Mouse (Mus musculus) midbrain, embryonic 11.5 days (tissue): ENCODE data around the gene Ddx56. TPM values are rescaled to one million over a fixed set of nuclear protein-coding genes. Genes with fewer than 3 reads are reported as not detected.

Experiments used
- ATAC-seq: fragments of 200-750 bp; cut with Nextera tagmentation; 2 replicates; pipeline ENCODE4 v1.8.0; 2017; ENCODE audit warnings: moderate TSS enrichment, moderate library complexity; ENCODE audit not compliant: low FRiP score
- DNase-seq: peaks from one replicate; pipeline ENCODE4 v3.0.0; 2015; ENCODE audit warnings: low spot score; ENCODE audit errors: missing footprints
- H3K27ac ChIP-seq: fragments of 300-500 bp; sonication (generic); 2 replicates; pipeline ENCODE4 v1.5.1; 2014; ENCODE audit warnings: low read depth, low read length
- H3K27me3 ChIP-seq: fragments of 300-500 bp; sonication (generic); 2 replicates; pipeline ENCODE4 v1.6.1; 2014; ENCODE audit warnings: mild to moderate bottlenecking, low read length, moderate library complexity, mixed read lengths; ENCODE audit not compliant: control insufficient read depth, insufficient read depth
- H3K36me3 ChIP-seq: fragments of 300-500 bp; sonication (generic); 2 replicates; pipeline ENCODE4 v1.6.1; 2014; ENCODE audit warnings: mild to moderate bottlenecking, low read length, moderate library complexity, mixed read lengths; ENCODE audit not compliant: control insufficient read depth, insufficient read depth
- H3K4me1 ChIP-seq: fragments of 300-500 bp; sonication (generic); 2 replicates; pipeline ENCODE4 v1.6.1; 2014; ENCODE audit warnings: low read length; ENCODE audit not compliant: control insufficient read depth, insufficient read depth
- H3K4me2 ChIP-seq: fragments of 300-500 bp; sonication (generic); 2 replicates; pipeline ENCODE4 v1.6.1; 2014; ENCODE audit warnings: mild to moderate bottlenecking, moderate library complexity
- H3K4me3 ChIP-seq: fragments of 300-500 bp; sonication (generic); 2 replicates; pipeline ENCODE4 v1.5.1; 2014; ENCODE audit warnings: low read depth, low read length
- H3K9ac ChIP-seq: fragments of 300-500 bp; sonication (generic); 2 replicates; pipeline ENCODE4 v1.6.1; 2014; ENCODE audit warnings: low read length
- H3K9me3 ChIP-seq: fragments of 300-500 bp; sonication (generic); 2 replicates; pipeline ENCODE4 v1.6.1; 2016; ENCODE audit warnings: low read length; ENCODE audit not compliant: control insufficient read depth
- WGBS: fragments of 180-500 bp; shearing (Covaris S2); extraction: QIAGEN DNeasy Blood & Tissue Kit; methylation state at CpG from one replicate; pipeline ENCODE4 v1.1.7; 2014; 5-methylcytosine and 5-hydroxymethylcytosine counted together
- polyA plus RNA-seq: library from polyadenylated mRNA; unstranded; fragments of >200 nt; fragmentation: Nextera tagmentation; extraction: Ambion mirVana; gene quantifications from 2 replicates; pipeline ENCODE4 v1.2.1, GENCODE M21; 2014

Gene Ddx56
- polyA plus RNA-seq, 1 experiment from 2014 or later: 104 TPM

GRCm38 (mm10) chr11:6252248-6252647 is 15.3 kb downstream of the Ddx56 start:
- H3K9ac ChIP-seq: no peak overlapping the region
- 89% methylated on average over 5 of the region's 5 CpGs for WGBS
- H3K9me3 ChIP-seq: no peaks in the 10 kb centered on the region
- H3K4me2 ChIP-seq: no peak overlapping the region
- no peaks in the 10 kb centered on the region for H3K27me3 ChIP-seq
- H3K4me3 ChIP-seq: no peak overlapping the region
- ATAC-seq (no peak), DNase-seq (peak; percentile 72)
- H3K27ac ChIP-seq: no peak overlapping the region
- no peaks in the 10 kb centered on the region for H3K36me3 ChIP-seq
- H3K4me1 ChIP-seq: no peaks in the 10 kb centered on the region

GRCm38 (mm10) chr11:6244707-6245106 is 22.9 kb downstream of the Ddx56 start:
- Histone ChIP-seq H3K9ac (no peak overlapping the region), H3K27ac (no peak overlapping the region), H3K36me3 (no peaks in the 10 kb centered on the region), H3K4me3 (no peak overlapping the region), H3K27me3 (no peaks in the 10 kb centered on the region; the same call in 1 of the 2 replicates), H3K9me3 (no peaks in the 10 kb centered on the region), H3K4me2 (no peak overlapping the region), H3K4me1 (no peaks in the 10 kb centered on the region)
- WGBS: 43% methylated on average over 19 of the region's 19 CpGs
- no peak for DNase-seq
- ATAC-seq: no peak

- Histone ChIP-seq H3K9me3 (peaks cover under 1% of the 10 kb centered on the region; the same call in 1 of the 2 replicates), H3K36me3 (no peaks in the 10 kb centered on the region), H3K27me3 (no peaks in the 10 kb centered on the region), H3K9ac (no peak overlapping the region), H3K4me1 (no peaks in the 10 kb centered on the region), H3K4me3 (no peak overlapping the region), H3K27ac (no peak overlapping the region), H3K4me2 (no peak overlapping the region)
- DNase-seq (no peak), ATAC-seq (no peak)
- 89% methylated on average over 4 of the region's 4 CpGs for WGBS
Measured at GRCm38 (mm10) chr11:6233025-6233424, 34.5 kb downstream of the Ddx56 start.

GRCm38 (mm10) chr11:6230012-6230411 is 37.6 kb downstream of the Ddx56 start, which contains the start of gene Npc1l1:
Gene Npc1l1, minus strand, starts transcription at chr11:6230143.
- Histone ChIP-seq H3K4me3 (no peak within 1 kb of the TSS), H3K9ac (no peak within 1 kb of the TSS), H3K4me1 (no peaks in the 10 kb centered on the region), H3K9me3 (no peaks in the 10 kb centered on the region), H3K36me3 (no peaks in the 10 kb centered on the region), H3K27me3 (no peaks in the 10 kb centered on the region), H3K4me2 (no peak within 1 kb of the TSS), H3K27ac (no peak within 1 kb of the TSS)
- WGBS: 91% methylated on average over 7 of the region's 7 CpGs
- no peak for DNase-seq
- no peak for ATAC-seq

GRCm38 (mm10) chr11:6224541-6225229 is 42.9 kb downstream of the Ddx56 start:
- H3K4me2 ChIP-seq: no peak overlapping the region
- H3K9ac ChIP-seq: no peak overlapping the region
- no peak for DNase-seq
- whole genome bisulfite sequencing: 80% methylated on average over 14 of the region's 14 CpGs
- no peaks in the 10 kb centered on the region for H3K9me3 ChIP-seq
- no peak overlapping the region for H3K27ac ChIP-seq
- ATAC-seq: no peak
- no peaks in the 10 kb centered on the region for H3K36me3 ChIP-seq
- H3K4me1 ChIP-seq: no peaks in the 10 kb centered on the region
- H3K4me3 ChIP-seq: no peak overlapping the region
- no peaks in the 10 kb centered on the region for H3K27me3 ChIP-seq

- H3K27ac ChIP-seq: no peak overlapping the region
- H3K4me1 ChIP-seq: no peaks in the 10 kb centered on the region
- H3K4me2 ChIP-seq: no peak overlapping the region
- H3K36me3 ChIP-seq: no peaks in the 10 kb centered on the region
- ATAC-seq: no peak
- no peak for DNase-seq
- H3K27me3 ChIP-seq: no peaks in the 10 kb centered on the region
- H3K9me3 ChIP-seq: no peaks in the 10 kb centered on the region
- no peak overlapping the region for H3K9ac ChIP-seq
- 93% methylated on average over 10 of the region's 10 CpGs for WGBS
- no peak overlapping the region for H3K4me3 ChIP-seq
Measured at GRCm38 (mm10) chr11:6222187-6222586, 45.4 kb downstream of the Ddx56 start.

- no peak overlapping the region for H3K9ac ChIP-seq
- no peaks in the 10 kb centered on the region for H3K36me3 ChIP-seq
- no peak overlapping the region for H3K27ac ChIP-seq
- no peaks in the 10 kb centered on the region for H3K4me1 ChIP-seq
- H3K4me3 ChIP-seq: no peak overlapping the region
- DNase-seq (no peak), ATAC-seq (no peak)
- no peaks in the 10 kb centered on the region for H3K9me3 ChIP-seq
- H3K27me3 ChIP-seq: no peaks in the 10 kb centered on the region
- no peak overlapping the region for H3K4me2 ChIP-seq
- 88% methylated on average over 6 of the region's 6 CpGs for WGBS
Measured at GRCm38 (mm10) chr11:6219967-6220366, 47.6 kb downstream of the Ddx56 start.

- no peaks in the 10 kb centered on the region for H3K4me1 ChIP-seq
- ATAC-seq: no peak
- no peaks in the 10 kb centered on the region for H3K27me3 ChIP-seq
- no peaks in the 10 kb centered on the region for H3K36me3 ChIP-seq
- WGBS: 83% methylated on average over 11 of the region's 11 CpGs
- no peak for DNase-seq
- H3K27ac ChIP-seq: no peak overlapping the region
- H3K9ac ChIP-seq: no peak overlapping the region
- H3K4me3 ChIP-seq: no peak overlapping the region
- H3K9me3 ChIP-seq: no peaks in the 10 kb centered on the region
- no peak overlapping the region for H3K4me2 ChIP-seq
Measured at GRCm38 (mm10) chr11:6218189-6218896, 49.2 kb downstream of the Ddx56 start.

GRCm38 (mm10) chr11:6216834-6217233 is 50.7 kb downstream of the Ddx56 start:
- no peaks in the 10 kb centered on the region for H3K27me3 ChIP-seq
- no peak overlapping the region for H3K4me3 ChIP-seq
- H3K36me3 ChIP-seq: no peaks in the 10 kb centered on the region
- no peaks in the 10 kb centered on the region for H3K4me1 ChIP-seq
- DNase-seq: no peak
- 65% methylated on average over 3 of the region's 3 CpGs for WGBS
- no peak for ATAC-seq
- H3K4me2 ChIP-seq: no peak overlapping the region
- no peak overlapping the region for H3K27ac ChIP-seq
- H3K9ac ChIP-seq: no peak overlapping the region
- H3K9me3 ChIP-seq: no peaks in the 10 kb centered on the region
